Mouse (Mus musculus) stomach, postnatal 0 days (tissue): ENCODE results near the gene Rundc3a. TPM values are rescaled to one million over a fixed set of nuclear protein-coding genes. Genes with fewer than 3 reads are reported as not detected.

Experiments
- ATAC-seq: fragments of 200-750 bp; cut with Nextera tagmentation; 2 replicates; pipeline ENCODE4 v1.8.0; 2017; ENCODE audit not compliant: low FRiP score, low TSS enrichment
- DNase-seq: peaks from one replicate; pipeline ENCODE4 v3.0.0-alpha.2; 2016; ENCODE audit warnings: low spot score
- H3K27ac ChIP-seq: fragments of 300-500 bp; sonication (generic); replicated peaks from 2 replicates; pipeline ENCODE4 v1.5.1; 2014; ENCODE audit warnings: mild to moderate bottlenecking, control low read depth
- H3K27me3 ChIP-seq: fragments of 300-500 bp; sonication (generic); 2 replicates; pipeline ENCODE4 v1.6.1; 2014; ENCODE audit warnings: low read length; ENCODE audit not compliant: control insufficient read depth, insufficient read depth
- H3K36me3 ChIP-seq: fragments of 300-500 bp; sonication (generic); 2 replicates; pipeline ENCODE4 v1.6.1; 2014; ENCODE audit warnings: low read length, mixed read lengths; ENCODE audit not compliant: control insufficient read depth, insufficient read depth
- H3K4me1 ChIP-seq: fragments of 300-500 bp; sonication (generic); replicated peaks from 2 replicates; pipeline ENCODE4 v1.6.1; 2014; ENCODE audit warnings: antibody characterized with exemption; ENCODE audit not compliant: control insufficient read depth, insufficient read depth
- H3K4me2 ChIP-seq: fragments of 300-500 bp; sonication (generic); replicated peaks from 2 replicates; pipeline ENCODE4 v1.6.1; 2014; ENCODE audit warnings: low read depth, mild to moderate bottlenecking, control low read depth, moderate library complexity
- H3K4me3 ChIP-seq: fragments of 300-500 bp; sonication (generic); 2 replicates; pipeline ENCODE4 v1.5.1; 2014; ENCODE audit warnings: low read depth, low read length, control low read depth
- H3K9ac ChIP-seq: fragments of 300-500 bp; sonication (generic); 2 replicates; pipeline ENCODE4 v1.6.1; 2014; ENCODE audit warnings: mild to moderate bottlenecking, low read length, control low read depth, mixed read lengths
- H3K9me3 ChIP-seq: fragments of 300-500 bp; sonication (generic); 2 replicates; pipeline ENCODE4 v1.6.1; 2016; ENCODE audit warnings: low read length; ENCODE audit not compliant: control insufficient read depth
- CTCF ChIP-seq: IDR thresholded peaks from 2 replicates; pipeline ENCODE4 v1.5.1; 2016; ENCODE audit warnings: antibody characterized with exemption, low read depth, mild to moderate bottlenecking, moderate library complexity
- EP300 ChIP-seq: optimal IDR thresholded peaks from 2 replicates; pipeline ENCODE3; 2016; ENCODE audit warnings: antibody characterized with exemption
- WGBS: fragments of 180-500 bp; shearing (Covaris S2); extraction: QIAGEN DNeasy Blood & Tissue Kit; methylation state at CpG from one replicate; pipeline ENCODE4 v1.1.7; 2014; 5-methylcytosine and 5-hydroxymethylcytosine counted together
- polyA plus RNA-seq: library from polyadenylated mRNA; unstranded; fragments of >200 nt; fragmentation: Nextera tagmentation; extraction: Ambion mirVana; gene quantifications from 2 replicates; pipeline ENCODE4 v1.2.1, GENCODE M21; 2015

Rundc3a gene
- polyA plus RNA-seq, 1 experiment from 2014 or later: 5.1 TPM

GRCm38 (mm10) chr11:102356190-102356589, 37.0 kb upstream of the Rundc3a start:
- Histone ChIP-seq H3K4me3 (no peak overlapping the region), H3K27me3 (no peaks in the 10 kb centered on the region), H3K27ac (no peak overlapping the region), H3K9me3 (no peaks in the 10 kb centered on the region), H3K4me2 (no peak overlapping the region), H3K9ac (no peak overlapping the region), H3K4me1 (no peaks in the 10 kb centered on the region), H3K36me3 (no peaks in the 10 kb centered on the region)
- 80% methylated on average over 12 of the region's 12 CpGs for WGBS
- ATAC-seq: no peak
- no peak for DNase-seq
- TF ChIP-seq EP300: no peak
- TF ChIP-seq CTCF: no peak

- ATAC-seq: no peak
- H3K9ac ChIP-seq: no peak overlapping the region
These were observed 36.4 kb upstream of the Rundc3a start for GRCm38 (mm10) chr11:102356636-102357350.

GRCm38 (mm10) chr11:102358365-102358764, 34.8 kb upstream of the Rundc3a start:
- TF ChIP-seq CTCF (no peak), EP300 (no peak)
- Histone ChIP-seq H3K9ac (no peak overlapping the region), H3K4me2 (no peak overlapping the region), H3K9me3 (no peaks in the 10 kb centered on the region), H3K36me3 (no peaks in the 10 kb centered on the region), H3K27ac (no peak overlapping the region), H3K27me3 (no peaks in the 10 kb centered on the region), H3K4me3 (no peak overlapping the region), H3K4me1 (no peaks in the 10 kb centered on the region)
- 53% methylated on average over 10 of the region's 10 CpGs for WGBS
- no peak for DNase-seq
- no peak for ATAC-seq

More at GRCm38 (mm10) chr11:102356636-102357350, 36.4 kb upstream of the Rundc3a start:
- TF ChIP-seq EP300 (no peak), CTCF (no peak)
- H3K36me3 ChIP-seq: no peaks in the 10 kb centered on the region
- H3K9me3 ChIP-seq: no peaks in the 10 kb centered on the region
- H3K4me1 ChIP-seq: no peaks in the 10 kb centered on the region
- no peaks in the 10 kb centered on the region for H3K27me3 ChIP-seq
- no peak for DNase-seq
- WGBS: 63% methylated on average over 31 of the region's 31 CpGs
- H3K4me3 ChIP-seq: no peak overlapping the region
- H3K4me2 ChIP-seq: no peak overlapping the region
- H3K27ac ChIP-seq: no peak overlapping the region

GRCm38 (mm10) chr11:102361776-102362495, 31.3 kb upstream of the Rundc3a start:
- WGBS: 90% methylated on average over 8 of the region's 8 CpGs
- no peaks in the 10 kb centered on the region for H3K27me3 ChIP-seq
- H3K4me3 ChIP-seq: no peak overlapping the region
- H3K4me2 ChIP-seq: no peak overlapping the region
- TF ChIP-seq CTCF (no peak), EP300 (no peak)
- ATAC-seq (no peak), DNase-seq (no peak)
- no peaks in the 10 kb centered on the region for H3K36me3 ChIP-seq
- no peaks in the 10 kb centered on the region for H3K9me3 ChIP-seq
- no peak overlapping the region for H3K9ac ChIP-seq
- no peak overlapping the region for H3K27ac ChIP-seq
- no peaks in the 10 kb centered on the region for H3K4me1 ChIP-seq

GRCm38 (mm10) chr11:102363623-102364022, 29.6 kb upstream of the Rundc3a start:
- Histone ChIP-seq H3K36me3 (no peaks in the 10 kb centered on the region), H3K9ac (no peak overlapping the region), H3K27me3 (no peaks in the 10 kb centered on the region), H3K27ac (no peak overlapping the region), H3K4me2 (no peak overlapping the region), H3K9me3 (no peaks in the 10 kb centered on the region), H3K4me1 (no peaks in the 10 kb centered on the region), H3K4me3 (no peak overlapping the region)
- DNase-seq: peak; percentile 31
- peak; percentile 43; the same call in 1 of the 2 replicates for ATAC-seq
- 58% methylated on average over 2 of the region's 2 CpGs for WGBS
- TF ChIP-seq CTCF (no peak), EP300 (no peak)
